Mouse (Mus musculus): Measurements from ENCODE around the gene Rbms2. TPM values are rescaled to one million over a fixed set of nuclear protein-coding genes. Genes with fewer than 3 reads are reported as not detected.
"Not testable (repeated sequence)": the region's sequence is repeated elsewhere in the genome, so short reads cannot be mapped to it uniquely, and the experiment has no call there.

Rbms2 gene
- polyA plus RNA-seq, 1 experiment from 2014 or later: 19.2 TPM

- Histone ChIP-seq H3K4me1 (0 out of 2 replicates have a peak, but pooled peaks cover 2% of the 10 kb centered on the region), H3K27me3 (peaks cover 8% of the 10 kb centered on the region; the same call in 1 of the 2 replicates), H3K27ac (no peak overlapping the region), H3K4me2 (no peak overlapping the region), H3K9me3 (no peaks in the 10 kb centered on the region), H3K4me3 (replicated peaks) (no peak overlapping the region), H3K36me3 (replicated peaks) (no peaks in the 10 kb centered on the region), H3K9ac (no peak overlapping the region)
- 0 out of 2 replicates have a peak, but pooled peaks have one; percentile 23 for ATAC-seq (ENCODE audit: low FRiP score)
- WGBS: 54% methylated on average over 2 of the region's 2 CpGs
These were observed 8.3 kb upstream of the Rbms2 start for GRCm38 (mm10) chr10:128188242-128188877.

- no peak overlapping the region for H3K4me2 ChIP-seq
- 0 out of 2 replicates have a peak, but pooled peaks cover 2% of the 10 kb centered on the region for H3K4me1 ChIP-seq
- WGBS: 76% methylated on average over 5 of the region's 5 CpGs
- no peak overlapping the region for H3K4me3 ChIP-seq (replicated peaks)
- H3K27me3 ChIP-seq: peaks cover 4% of the 10 kb centered on the region; the same call in 1 of the 2 replicates
- no peak overlapping the region for H3K9ac ChIP-seq
- H3K9me3 ChIP-seq: no peaks in the 10 kb centered on the region
- ATAC-seq (ENCODE audit: low FRiP score): no peak
- no peak overlapping the region for H3K27ac ChIP-seq
- H3K36me3 ChIP-seq (replicated peaks): no peaks in the 10 kb centered on the region
These were observed 7.1 kb upstream of the Rbms2 start for GRCm38 (mm10) chr10:128187181-128187605.

- Histone ChIP-seq H3K4me2 (no peak overlapping the region), H3K27me3 (peaks cover 4% of the 10 kb centered on the region; the same call in 1 of the 2 replicates), H3K27ac (no peak overlapping the region), H3K4me3 (replicated peaks) (no peak overlapping the region), H3K9me3 (no peaks in the 10 kb centered on the region), H3K36me3 (replicated peaks) (no peaks in the 10 kb centered on the region), H3K4me1 (0 out of 2 replicates have a peak, but pooled peaks cover 2% of the 10 kb centered on the region), H3K9ac (no peak overlapping the region)
- 55% methylated on average over 2 of the region's 2 CpGs for WGBS
- peak; percentile 46; the same call in 1 of the 2 replicates for ATAC-seq (ENCODE audit: low FRiP score)
These were observed 5.9 kb upstream of the Rbms2 start for GRCm38 (mm10) chr10:128185959-128186358.

GRCm38 (mm10) chr10:128185277-128185940 is 5.3 kb upstream of the Rbms2 start:
- Histone ChIP-seq H3K9ac (no peak overlapping the region), H3K27ac (no peak overlapping the region), H3K9me3 (no peaks in the 10 kb centered on the region), H3K4me3 (replicated peaks) (no peak overlapping the region), H3K4me1 (0 out of 2 replicates have a peak, but pooled peaks cover 2% of the 10 kb centered on the region), H3K36me3 (replicated peaks) (no peaks in the 10 kb centered on the region), H3K4me2 (no peak overlapping the region), H3K27me3 (peaks cover 4% of the 10 kb centered on the region; the same call in 1 of the 2 replicates)
- no peak for ATAC-seq (ENCODE audit: low FRiP score)
- WGBS: 83% methylated on average over 6 of the region's 6 CpGs

GRCm38 (mm10) chr10:128184296-128184695 is 4.2 kb upstream of the Rbms2 start:
- Histone ChIP-seq H3K4me3 (replicated peaks) (no peak overlapping the region), H3K27me3 (no peaks in the 10 kb centered on the region), H3K36me3 (replicated peaks) (no peaks in the 10 kb centered on the region), H3K4me2 (no peak overlapping the region), H3K27ac (no peak overlapping the region), H3K4me1 (peaks cover 9% of the 10 kb centered on the region), H3K9ac (no peak overlapping the region), H3K9me3 (no peaks in the 10 kb centered on the region)
- 92% methylated on average over 2 of the region's 2 CpGs for WGBS
- no peak for ATAC-seq (ENCODE audit: low FRiP score)

GRCm38 (mm10) chr10:128177316-128177715 is 2.8 kb downstream of the Rbms2 start:
- 89% methylated on average over 4 of the region's 4 CpGs for WGBS
- no peak overlapping the region for H3K4me2 ChIP-seq
- no peak for ATAC-seq (ENCODE audit: low FRiP score)
- H3K27ac ChIP-seq: no peak overlapping the region
- H3K4me1 ChIP-seq: peaks cover 25% of the 10 kb centered on the region
- no peaks in the 10 kb centered on the region for H3K27me3 ChIP-seq
- no peak overlapping the region for H3K9ac ChIP-seq
- H3K9me3 ChIP-seq: no peaks in the 10 kb centered on the region
- H3K4me3 ChIP-seq (replicated peaks): no peak overlapping the region
- no peaks in the 10 kb centered on the region for H3K36me3 ChIP-seq (replicated peaks)

- H3K4me2 ChIP-seq: peak overlapping the region; percentile 59
- peak overlapping the region; percentile 72 for H3K9ac ChIP-seq
- peaks cover 25% of the 10 kb centered on the region for H3K4me1 ChIP-seq
- ATAC-seq (ENCODE audit: low FRiP score): peak; percentile 83
- peak overlapping the region; percentile 54 for H3K27ac ChIP-seq
- H3K36me3 ChIP-seq (replicated peaks): no peaks in the 10 kb centered on the region
- no peaks in the 10 kb centered on the region for H3K9me3 ChIP-seq
- WGBS: 0% methylated on average over 17 of the region's 17 CpGs
- H3K4me3 ChIP-seq (replicated peaks): peak overlapping the region; percentile 54
- no peaks in the 10 kb centered on the region for H3K27me3 ChIP-seq
These were observed 3.9 kb downstream of the Rbms2 start for GRCm38 (mm10) chr10:128175996-128176755.

- Histone ChIP-seq H3K27ac (peak overlapping the region; percentile 54; the same call in 1 of the 2 replicates), H3K27me3 (no peaks in the 10 kb centered on the region), H3K9me3 (no peaks in the 10 kb centered on the region), H3K9ac (peak overlapping the region; percentile 72; the same call in 1 of the 2 replicates), H3K4me3 (replicated peaks) (peak overlapping the region; percentile 54), H3K4me2 (peak overlapping the region; percentile 59), H3K36me3 (replicated peaks) (no peaks in the 10 kb centered on the region), H3K4me1 (peaks cover 25% of the 10 kb centered on the region)
- no peak for ATAC-seq (ENCODE audit: low FRiP score)
- 24% methylated on average over 3 of the region's 3 CpGs for WGBS
These were observed 4.8 kb downstream of the Rbms2 start for GRCm38 (mm10) chr10:128175302-128175701.

GRCm38 (mm10) chr10:128171348-128171747 is 8.7 kb downstream of the Rbms2 start:
- H3K9me3 ChIP-seq; H3K4me2 ChIP-seq; H3K27ac ChIP-seq; H3K27me3 ChIP-seq; H3K9ac ChIP-seq; H3K4me3 ChIP-seq (replicated peaks); ATAC-seq (ENCODE audit: low FRiP score); H3K36me3 ChIP-seq (replicated peaks): not testable (repeated sequence)
- 95% methylated on average over 10 of the region's 10 CpGs for WGBS
- peaks cover 19% of the 10 kb centered on the region for H3K4me1 ChIP-seq

- WGBS: 64% methylated on average over 6 of the region's 6 CpGs
- no peaks in the 10 kb centered on the region for H3K4me1 ChIP-seq
- H3K9ac ChIP-seq: no peak overlapping the region
- no peaks in the 10 kb centered on the region for H3K9me3 ChIP-seq
- H3K4me2 ChIP-seq: no peak overlapping the region
- H3K36me3 ChIP-seq (replicated peaks): no peaks in the 10 kb centered on the region
- no peaks in the 10 kb centered on the region for H3K27me3 ChIP-seq
- H3K27ac ChIP-seq: no peak overlapping the region
- ATAC-seq (ENCODE audit: low FRiP score): no peak
- no peak overlapping the region for H3K4me3 ChIP-seq (replicated peaks)
These were observed 13.0 kb downstream of the Rbms2 start for GRCm38 (mm10) chr10:128167091-128167490.

- H3K9me3 ChIP-seq; ATAC-seq (ENCODE audit: low FRiP score); H3K27me3 ChIP-seq; H3K36me3 ChIP-seq (replicated peaks); H3K4me3 ChIP-seq (replicated peaks); H3K27ac ChIP-seq; H3K9ac ChIP-seq; H3K4me1 ChIP-seq; H3K4me2 ChIP-seq: not testable (repeated sequence)
- WGBS: 100% methylated on average over 3 of the region's 3 CpGs
These were observed 14.4 kb downstream of the Rbms2 start for GRCm38 (mm10) chr10:128165726-128166125.

- Histone ChIP-seq H3K27ac (no peak overlapping the region), H3K4me3 (replicated peaks) (no peak overlapping the region), H3K9me3 (no peaks in the 10 kb centered on the region), H3K9ac (no peak overlapping the region), H3K4me2 (no peak overlapping the region), H3K36me3 (replicated peaks) (peaks cover 6% of the 10 kb centered on the region; the same call in 1 of the 2 replicates), H3K4me1 (peaks cover 6% of the 10 kb centered on the region), H3K27me3 (no peaks in the 10 kb centered on the region)
- ATAC-seq (ENCODE audit: low FRiP score): no peak
- WGBS: 82% methylated on average over 3 of the region's 3 CpGs
These were observed 26.1 kb downstream of the Rbms2 start for GRCm38 (mm10) chr10:128153978-128154377.

Data from forebrain, embryonic 12.5 days (tissue).